Mouse (Mus musculus): ENCODE measurements around the gene Mpg.

Mpg gene

DNA sequence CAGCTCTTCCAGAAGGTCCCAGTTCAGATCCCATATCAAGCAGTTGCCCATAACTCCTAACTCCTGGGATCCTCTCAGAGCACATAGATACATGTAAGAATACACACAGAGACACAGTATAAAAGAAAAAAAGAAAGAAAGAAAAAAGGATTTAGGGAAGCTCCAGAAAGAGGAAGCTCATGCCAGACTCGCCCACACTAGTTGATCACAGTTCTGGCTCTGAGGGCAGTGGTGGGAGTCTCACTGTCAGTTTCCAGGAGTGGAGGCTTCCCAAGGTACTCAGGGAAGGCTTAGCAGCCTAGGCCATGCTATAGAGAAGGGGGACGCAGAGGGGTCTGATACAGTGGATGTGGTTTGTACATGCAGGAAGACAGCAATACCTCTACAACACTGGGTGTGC is 4.8 kb downstream of the Mpg start:
- no peak for DNase-seq (ENCODE audit: low spot score)

- no peak for DNase-seq (ENCODE audit: low spot score)
These were observed 6.5 kb downstream of the Mpg start for GRCm38 (mm10) chr11:32232848-32233247.

DNA sequence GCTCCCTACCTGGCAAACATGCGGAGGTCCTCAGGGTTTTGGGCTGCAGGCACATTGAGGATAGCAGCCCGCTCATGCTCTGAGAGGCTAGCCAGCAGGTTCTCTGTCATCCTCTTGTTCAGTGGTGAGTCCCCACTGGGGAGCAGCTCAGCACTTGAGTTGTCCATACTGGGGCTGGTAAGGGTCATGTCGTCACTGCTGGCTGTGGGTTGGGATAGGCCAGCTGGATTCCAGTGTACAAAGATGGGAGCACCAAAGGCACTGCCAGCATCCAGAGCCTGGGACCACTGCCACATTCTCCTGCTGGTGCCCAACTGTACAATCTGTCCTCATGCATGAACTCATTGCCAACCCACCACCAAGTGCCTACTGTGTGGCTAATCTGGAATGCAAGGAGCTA is 7.6 kb downstream of the Mpg start:
- no peak for DNase-seq (ENCODE audit: low spot score)

DNA sequence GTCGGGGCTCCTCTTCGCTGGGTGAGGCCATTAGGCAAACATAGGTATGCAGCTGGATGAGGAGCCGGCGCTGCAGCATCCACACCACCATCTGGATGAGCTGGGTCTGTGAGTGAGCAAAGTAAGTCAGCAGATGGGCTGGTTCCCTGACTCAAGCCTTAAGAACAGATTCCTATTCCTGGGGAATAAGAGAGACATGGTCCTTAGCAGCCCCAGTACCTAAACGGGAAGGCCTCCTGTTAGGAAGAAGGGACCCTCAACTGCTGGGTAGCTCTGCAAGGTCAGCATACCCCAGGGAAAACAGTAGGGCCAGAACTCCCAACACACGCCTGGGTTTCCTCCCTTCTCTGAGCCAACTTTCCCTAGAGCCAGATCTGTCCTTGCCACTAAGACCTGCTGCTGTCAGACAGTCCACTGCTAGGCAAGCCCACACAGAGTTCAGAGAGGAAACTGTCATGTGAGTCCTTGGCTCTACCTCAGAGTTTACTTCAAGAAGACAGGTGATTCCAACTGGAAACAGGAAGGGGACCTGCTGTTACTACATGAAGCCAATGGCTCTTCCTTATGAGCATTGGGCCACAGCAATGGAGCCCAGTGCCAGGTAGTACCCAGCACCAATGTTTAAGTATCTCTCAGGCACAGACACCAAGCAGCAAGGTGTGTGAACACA is 8.6 kb downstream of the Mpg start:
- no peak for DNase-seq (ENCODE audit: low spot score)

GRCm38 (mm10) chr11:32235646-32236045 is 9.3 kb downstream of the Mpg start:
- DNase-seq (ENCODE audit: low spot score), result peak; percentile 77

- DNase-seq (ENCODE audit: low spot score), result no peak
These were observed 9.8 kb downstream of the Mpg start for GRCm38 (mm10) chr11:32236132-32236531.

GRCm38 (mm10) chr11:32236712-32237410 is 10.6 kb downstream of the Mpg start:
- DNase-seq (ENCODE audit: low spot score), result peak; percentile 50

GRCm38 (mm10) chr11:32237411-32237795 is 11.1 kb downstream of the Mpg start:
- no peak for DNase-seq (ENCODE audit: low spot score)

GRCm38 (mm10) chr11:32238093-32238860 is 12.0 kb downstream of the Mpg start:
- DNase-seq (ENCODE audit: low spot score), result peak; percentile 69

DNA sequence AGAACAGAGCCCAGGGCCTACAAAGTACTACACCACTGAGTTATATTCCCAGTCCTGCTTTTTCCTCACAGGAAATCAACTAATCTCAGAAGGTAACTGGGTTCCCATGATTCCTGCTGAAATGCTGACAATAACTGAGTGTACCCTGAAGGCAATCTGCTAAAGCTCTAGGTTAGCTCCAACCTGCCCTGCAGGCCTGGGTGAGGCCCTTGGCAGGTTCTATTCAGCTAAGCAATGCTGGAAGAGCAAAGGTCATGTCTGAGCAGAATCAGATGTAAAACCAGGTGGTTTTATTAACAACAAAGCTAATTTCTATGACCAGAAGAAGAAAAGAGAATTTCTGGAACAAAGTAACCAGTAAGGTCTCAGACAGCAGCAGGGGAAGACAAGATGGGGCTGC is 15.1 kb downstream of the Mpg start:
- DNase-seq (ENCODE audit: low spot score), result no peak

GRCm38 (mm10) chr11:32242209-32242608 is 15.9 kb downstream of the Mpg start:
- DNase-seq (ENCODE audit: low spot score), result no peak

GRCm38 (mm10) chr11:32243205-32243955 is 17.1 kb downstream of the Mpg start:
- DNase-seq (ENCODE audit: low spot score), result no peak

DNA sequence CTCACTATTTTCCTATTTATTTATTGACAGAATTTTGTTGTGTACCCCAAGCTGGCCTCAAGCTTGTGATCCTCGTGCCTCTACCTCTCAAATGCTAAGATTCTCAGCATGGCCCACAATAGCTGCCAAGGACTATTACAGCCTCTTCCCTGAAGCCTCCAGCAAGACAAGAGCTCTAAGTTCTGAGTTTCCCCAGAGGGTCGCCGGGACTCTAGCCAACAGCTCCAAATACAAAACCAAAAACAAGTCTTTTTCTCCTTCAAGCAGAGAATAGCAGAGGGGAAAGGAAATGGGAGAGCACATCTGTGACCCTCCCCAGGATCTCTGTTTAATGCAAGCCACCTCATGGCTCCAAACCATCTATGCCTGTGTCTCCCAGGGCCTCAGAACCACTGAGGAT is 17.8 kb downstream of the Mpg start:
- DNase-seq (ENCODE audit: low spot score), result no peak

DNA sequence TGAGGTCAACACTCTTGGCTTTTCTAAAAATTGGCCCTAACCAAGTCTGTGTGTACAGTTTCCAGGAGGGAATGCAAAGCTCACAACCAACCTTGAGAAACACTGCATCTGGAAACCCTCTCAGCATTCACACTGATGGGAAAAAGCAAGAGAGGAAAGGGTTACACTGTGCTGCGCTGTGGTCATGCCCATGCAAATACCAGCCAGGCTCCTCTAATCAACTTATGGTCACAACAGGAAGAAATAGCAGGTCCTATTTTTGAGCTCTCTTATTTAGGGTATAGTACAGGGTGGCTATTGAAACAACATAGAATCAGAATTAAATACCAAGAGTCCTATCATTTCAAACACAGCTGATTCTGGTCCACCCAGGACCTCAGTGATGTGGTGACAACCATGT is 18.3 kb downstream of the Mpg start:
- DNase-seq (ENCODE audit: low spot score), result no peak

DNA sequence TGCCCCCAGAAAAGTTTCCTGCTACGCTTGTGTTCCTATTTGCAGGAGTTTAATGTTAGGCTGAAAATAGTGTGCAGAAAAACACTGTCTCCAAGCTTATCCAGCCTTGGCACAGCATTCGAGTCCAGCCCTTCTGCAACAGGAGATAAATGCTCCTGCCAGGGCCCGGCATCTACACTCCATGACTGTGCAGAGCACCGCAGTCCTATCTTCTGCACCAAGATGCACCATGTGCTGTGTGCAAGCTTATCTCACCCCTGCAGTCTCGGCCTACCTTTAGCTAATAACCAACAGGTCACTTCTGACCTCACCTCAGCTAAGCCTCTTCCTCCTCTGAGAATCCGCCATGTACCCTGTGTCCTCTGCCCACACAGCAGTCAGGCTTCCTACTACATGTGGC is 19.3 kb downstream of the Mpg start:
- DNase-seq (ENCODE audit: low spot score), result no peak

DNA sequence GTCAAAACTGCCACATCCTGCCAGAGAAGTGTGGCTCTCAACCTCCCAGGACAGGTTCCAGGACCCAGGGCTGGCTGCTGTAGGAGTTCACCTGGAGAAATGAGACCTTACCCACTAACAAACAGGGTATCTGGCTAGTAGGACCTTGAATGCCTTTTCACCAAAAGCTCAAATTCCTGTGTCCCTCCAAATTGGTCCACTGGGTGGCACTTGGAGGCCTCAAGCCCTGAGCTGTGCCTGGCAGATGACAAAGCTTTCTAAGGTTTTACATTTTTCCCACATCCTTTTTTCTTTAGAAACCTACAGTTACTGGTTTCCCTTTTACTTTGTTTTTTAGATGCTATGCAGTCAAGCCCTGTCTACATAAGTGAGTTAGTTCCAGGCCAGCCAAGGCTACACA is 20.8 kb downstream of the Mpg start:
- DNase-seq (ENCODE audit: low spot score), result no peak

GRCm38 (mm10) chr11:32248350-32248749 is 22.0 kb downstream of the Mpg start:
- no peak for DNase-seq (ENCODE audit: low spot score)

DNA sequence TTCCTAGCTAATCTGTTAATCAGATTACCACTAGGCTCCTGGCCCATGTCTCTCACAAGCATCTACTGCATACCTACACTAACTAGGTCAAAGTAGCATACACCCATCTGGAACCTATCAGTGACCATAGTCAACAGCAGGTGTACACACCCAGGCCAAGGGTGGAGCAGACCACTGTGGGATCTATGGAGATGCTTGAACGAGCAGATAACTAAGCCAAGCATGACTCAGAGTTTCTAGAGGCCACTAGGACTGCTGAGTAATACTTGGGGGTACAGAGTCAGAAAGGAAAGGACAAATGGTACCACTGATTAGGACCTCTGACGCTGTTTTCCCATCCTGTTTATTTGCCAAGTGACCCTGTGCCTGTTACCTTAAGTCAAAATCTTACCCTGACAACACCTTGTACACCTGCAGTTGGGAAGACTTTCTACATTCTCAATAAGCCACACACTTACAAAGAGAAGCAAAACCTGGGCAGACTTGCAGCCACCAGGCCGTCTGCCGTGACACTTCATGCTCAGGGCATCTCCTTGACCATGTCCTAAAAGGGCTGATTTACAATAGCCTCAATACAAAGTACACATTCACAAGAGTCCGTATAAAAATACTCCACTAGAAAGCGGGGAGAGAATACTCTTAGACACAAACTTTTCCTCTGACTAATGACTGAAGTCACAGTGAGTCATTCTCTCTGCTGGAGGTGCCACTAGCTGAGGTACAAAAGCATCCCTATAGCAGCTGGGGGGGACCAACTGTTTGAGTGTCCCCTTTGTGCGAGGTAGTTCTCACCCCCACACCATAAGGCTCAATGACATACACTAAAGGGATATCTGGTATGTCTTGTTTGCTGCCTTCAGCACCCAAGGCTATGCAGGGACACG is 24.8 kb downstream of the Mpg start:
- DNase-seq (ENCODE audit: low spot score), result no peak

GRCm38 (mm10) chr11:32253121-32253520 is 26.8 kb downstream of the Mpg start:
- no peak for DNase-seq (ENCODE audit: low spot score)

DNA sequence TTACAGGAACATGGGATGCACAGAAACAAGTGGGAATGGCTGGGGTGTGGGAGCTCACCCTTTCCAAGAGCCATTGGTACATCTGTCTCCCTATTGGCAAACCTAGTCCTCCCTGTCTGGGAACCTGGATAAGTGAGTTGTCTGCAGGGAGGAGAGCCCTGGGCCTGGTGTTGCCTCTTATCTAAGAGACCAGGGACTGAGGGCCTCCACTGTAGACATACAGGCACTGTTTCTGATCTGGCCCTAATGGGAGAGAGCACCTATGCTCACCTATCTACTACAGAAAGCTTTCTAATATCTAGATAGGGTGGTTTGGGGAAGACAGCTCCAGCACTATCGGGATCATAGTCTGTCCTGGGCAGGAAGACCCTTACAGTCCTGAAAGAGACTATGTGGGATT is 29.8 kb downstream of the Mpg start:
- no peak for DNase-seq (ENCODE audit: low spot score)

DNA sequence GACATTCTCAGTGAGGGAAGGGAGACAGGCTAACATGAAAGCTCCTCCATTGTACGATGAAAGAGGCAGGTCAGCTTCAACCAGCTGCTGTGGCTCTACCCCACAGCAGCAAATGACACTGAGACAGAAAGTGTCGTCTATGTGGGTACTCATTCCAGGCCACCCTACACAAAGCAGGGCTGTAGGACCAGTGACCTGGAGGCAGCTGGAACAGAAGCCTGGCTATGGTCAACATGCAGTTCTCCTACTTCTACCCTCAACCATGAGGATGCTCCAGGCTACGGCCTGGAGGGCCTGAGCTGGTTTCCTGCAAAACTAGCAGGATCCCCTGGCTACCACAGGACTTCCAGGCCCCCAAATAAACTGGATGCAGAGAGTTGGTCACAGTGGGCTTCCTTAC is 30.3 kb downstream of the Mpg start:
- DNase-seq (ENCODE audit: low spot score), result no peak
